Mouse (Mus musculus): Measurements from ENCODE around the gene Itga2b. TPM values are rescaled to one million over a fixed set of nuclear protein-coding genes. Genes with fewer than 3 reads are reported as not detected.
"Not testable (repeated sequence)": the region's sequence is repeated elsewhere in the genome, so short reads cannot be mapped to it uniquely, and the experiment has no call there.

Itga2b gene
- polyA plus RNA-seq, 1 experiment from 2014 or later = 8.3 TPM

- H3K4me1 ChIP-seq (replicated peaks) = peaks cover 43% of the 10 kb centered on the region
Observed at GRCm38 (mm10) chr11:102410345-102410744, 59.6 kb downstream of the Itga2b start.

GRCm38 (mm10) chr11:102409795-102410330 lies 60.1 kb downstream of the Itga2b start:
- no peak for DNase-seq (ENCODE audit: low spot score)
- H3K9me3 ChIP-seq = no peaks in the 10 kb centered on the region
- H3K36me3 ChIP-seq = peaks cover 6% of the 10 kb centered on the region
- H3K4me3 ChIP-seq = peak overlapping the region; percentile 16; the same call in 1 of the 2 replicates
- H3K27ac ChIP-seq = no peak overlapping the region
- H3K27me3 ChIP-seq (ENCODE audit: insufficient read depth, poor library complexity, severe bottlenecking) = no peaks in the 10 kb centered on the region
- peaks cover 48% of the 10 kb centered on the region for H3K4me1 ChIP-seq (replicated peaks)
- 84% methylated on average over 3 of the region's 3 CpGs for WGBS

More at GRCm38 (mm10) chr11:102410345-102410744, 59.6 kb downstream of the Itga2b start:
- H3K27me3 ChIP-seq (ENCODE audit: insufficient read depth, poor library complexity, severe bottlenecking); H3K9me3 ChIP-seq; H3K27ac ChIP-seq; H3K4me3 ChIP-seq; DNase-seq (ENCODE audit: low spot score); H3K36me3 ChIP-seq: not testable (repeated sequence)
- WGBS = 90% methylated on average over 3 of the region's 3 CpGs

- 41% methylated on average over 15 of the region's 15 CpGs for WGBS
- H3K4me3 ChIP-seq = peak overlapping the region; percentile 89
- peaks cover 13% of the 10 kb centered on the region for H3K36me3 ChIP-seq
- no peak for DNase-seq (ENCODE audit: low spot score)
- no peaks in the 10 kb centered on the region for H3K9me3 ChIP-seq
- peaks cover 55% of the 10 kb centered on the region for H3K4me1 ChIP-seq (replicated peaks)
- peak overlapping the region; percentile 95 for H3K27ac ChIP-seq
- no peaks in the 10 kb centered on the region for H3K27me3 ChIP-seq (ENCODE audit: insufficient read depth, poor library complexity, severe bottlenecking)
Observed at GRCm38 (mm10) chr11:102408888-102409794, 60.8 kb downstream of the Itga2b start.

- peak; percentile 98 for DNase-seq (ENCODE audit: low spot score)
- Histone ChIP-seq H3K4me3 (peak overlapping the region; percentile 89), H3K36me3 (peaks cover 21% of the 10 kb centered on the region), H3K27ac (peak overlapping the region; percentile 95), H3K9me3 (no peaks in the 10 kb centered on the region), H3K4me1 (replicated peaks) (peaks cover 55% of the 10 kb centered on the region), H3K27me3 (ENCODE audit: insufficient read depth, poor library complexity, severe bottlenecking) (no peaks in the 10 kb centered on the region)
- WGBS = under 1% methylated on average over 32 of the region's 32 CpGs
Observed at GRCm38 (mm10) chr11:102408344-102408876, 61.5 kb downstream of the Itga2b start.

GRCm38 (mm10) chr11:102407834-102408215 lies 62.1 kb downstream of the Itga2b start, which contains the start of gene Slc25a39:
TSS of gene Slc25a39 (minus strand) at chr11:102407946.
- no peak for DNase-seq (ENCODE audit: low spot score)
- 2% methylated on average over 19 of the region's 19 CpGs for WGBS
- Histone ChIP-seq H3K9me3 (no peaks in the 10 kb centered on the region), H3K27ac (peak within 1 kb of the TSS; percentile 95), H3K36me3 (peaks cover 26% of the 10 kb centered on the region), H3K27me3 (ENCODE audit: insufficient read depth, poor library complexity, severe bottlenecking) (no peaks in the 10 kb centered on the region), H3K4me1 (replicated peaks) (peaks cover 55% of the 10 kb centered on the region), H3K4me3 (peak within 1 kb of the TSS; percentile 89)

GRCm38 (mm10) chr11:102406900-102407833 lies 62.8 kb downstream of the Itga2b start:
- under 1% methylated on average over 85 of the region's 85 CpGs for WGBS

GRCm38 (mm10) chr11:102406401-102406800 lies 63.5 kb downstream of the Itga2b start:
- H3K9me3 ChIP-seq = no peaks in the 10 kb centered on the region
- 11% methylated on average over 3 of the region's 3 CpGs for WGBS
- peaks cover 9% of the 10 kb centered on the region for H3K27me3 ChIP-seq (ENCODE audit: insufficient read depth, poor library complexity, severe bottlenecking)
- H3K4me3 ChIP-seq = peak overlapping the region; percentile 89
- no peak for DNase-seq (ENCODE audit: low spot score)
- H3K36me3 ChIP-seq = peaks cover 41% of the 10 kb centered on the region
- H3K27ac ChIP-seq = peak overlapping the region; percentile 95
- H3K4me1 ChIP-seq (replicated peaks) = peaks cover 58% of the 10 kb centered on the region

More at GRCm38 (mm10) chr11:102406900-102407833, 62.8 kb downstream of the Itga2b start:
- Histone ChIP-seq H3K9me3 (no peaks in the 10 kb centered on the region), H3K36me3 (peaks cover 33% of the 10 kb centered on the region), H3K27me3 (ENCODE audit: insufficient read depth, poor library complexity, severe bottlenecking) (peaks cover under 1% of the 10 kb centered on the region), H3K4me3 (peak overlapping the region; percentile 89), H3K27ac (peak overlapping the region; percentile 95), H3K4me1 (replicated peaks) (peaks cover 56% of the 10 kb centered on the region)
- DNase-seq (ENCODE audit: low spot score) = peak; percentile 92

- WGBS = 88% methylated on average over 11 of the region's 11 CpGs
- H3K4me3 ChIP-seq = peak overlapping the region; percentile 89
- H3K4me1 ChIP-seq (replicated peaks) = peaks cover 61% of the 10 kb centered on the region
- peaks cover 46% of the 10 kb centered on the region for H3K36me3 ChIP-seq
- H3K27me3 ChIP-seq (ENCODE audit: insufficient read depth, poor library complexity, severe bottlenecking) = peaks cover 15% of the 10 kb centered on the region
- H3K27ac ChIP-seq = peak overlapping the region; percentile 95
- H3K9me3 ChIP-seq = no peaks in the 10 kb centered on the region
- no peak for DNase-seq (ENCODE audit: low spot score)
Observed at GRCm38 (mm10) chr11:102405544-102406285, 64.2 kb downstream of the Itga2b start.

- Histone ChIP-seq H3K27ac (peak overlapping the region; percentile 50; the same call in 1 of the 2 replicates), H3K4me1 (replicated peaks) (peaks cover 70% of the 10 kb centered on the region), H3K27me3 (ENCODE audit: insufficient read depth, poor library complexity, severe bottlenecking) (peaks cover 29% of the 10 kb centered on the region), H3K9me3 (no peaks in the 10 kb centered on the region), H3K4me3 (peak overlapping the region; percentile 89), H3K36me3 (peaks cover 57% of the 10 kb centered on the region)
- no peak for DNase-seq (ENCODE audit: low spot score)
- 77% methylated on average over 18 of the region's 18 CpGs for WGBS
Observed at GRCm38 (mm10) chr11:102404161-102405010, 65.5 kb downstream of the Itga2b start.

GRCm38 (mm10) chr11:102403657-102404056 lies 66.3 kb downstream of the Itga2b start:
- peaks cover 62% of the 10 kb centered on the region for H3K36me3 ChIP-seq

More at GRCm38 (mm10) chr11:102403657-102404056, 66.3 kb downstream of the Itga2b start:
- no peaks in the 10 kb centered on the region for H3K9me3 ChIP-seq
- WGBS = 89% methylated on average over 11 of the region's 11 CpGs
- DNase-seq (ENCODE audit: low spot score) = no peak
- H3K4me3 ChIP-seq = no peak overlapping the region
- H3K27me3 ChIP-seq (ENCODE audit: insufficient read depth, poor library complexity, severe bottlenecking) = peaks cover 36% of the 10 kb centered on the region
- H3K4me1 ChIP-seq (replicated peaks) = peaks cover 70% of the 10 kb centered on the region
- H3K27ac ChIP-seq = no peak overlapping the region
